Mouse (Mus musculus): ENCODE measurements around the gene Slc2a2.

DNA sequence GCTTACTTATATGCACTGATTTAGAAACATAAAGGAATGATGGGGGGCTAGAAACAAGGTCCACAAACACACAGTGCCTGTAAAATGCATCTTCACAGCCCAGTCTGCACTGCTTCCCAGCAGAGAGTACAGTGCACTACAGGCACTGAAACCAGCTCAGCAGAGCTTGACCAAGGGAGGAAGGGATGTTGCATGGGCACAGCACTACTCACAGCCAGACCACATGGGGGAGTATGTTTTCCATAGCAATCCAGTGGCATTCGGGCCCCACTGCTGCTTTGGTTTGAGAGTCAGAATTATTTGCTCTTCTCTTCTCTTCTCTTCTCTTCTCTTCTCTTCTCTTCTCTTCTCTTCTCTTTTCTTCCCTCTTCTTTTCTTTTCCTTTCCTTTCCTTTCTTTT, 39.4 kb upstream of the Slc2a2 start:
- TF ChIP-seq CTCF (IDR thresholded peaks at IDR 0.05; ENCODE audit: low read depth, low read length) (no peak), POLR2A (IDR thresholded peaks at IDR 0.05; ENCODE audit: insufficient read depth, low read length) (no peak)
